Mouse (Mus musculus) cortical plate, adult 2 months (tissue): ENCODE results near the gene Klhl36.

Experiments used
- CTCF ChIP-seq: fragments of 200-500 bp; IDR thresholded peaks from 2 replicates; pipeline ENCODE4 v1.5.1; 2011; ENCODE audit warnings: mild to moderate bottlenecking, control low read depth, low read length; ENCODE audit not compliant: insufficient read depth; ENCODE audit errors: extremely low read depth
- POLR2A ChIP-seq: fragments of 200-500 bp; IDR thresholded peaks from 2 replicates; pipeline ENCODE4 v1.6.1; 2011; ENCODE audit warnings: mild to moderate bottlenecking, low read length, control low read depth; ENCODE audit not compliant: insufficient read depth; ENCODE audit errors: extremely low read depth

- TF ChIP-seq CTCF, result no peak
- no peak for TF ChIP-seq POLR2A
Observed at GRCm38 (mm10) chr8:119888012-119888411, 25.9 kb downstream of the Klhl36 start.
